Mouse (Mus musculus) kidney, postnatal 10 days (tissue): ENCODE results near the gene Esyt2.

Experiments used
- DNase-seq: peaks from one replicate; pipeline ENCODE4 v3.0.0; 2021; ENCODE audit warnings: mixed read lengths

Esyt2 gene

DNA sequence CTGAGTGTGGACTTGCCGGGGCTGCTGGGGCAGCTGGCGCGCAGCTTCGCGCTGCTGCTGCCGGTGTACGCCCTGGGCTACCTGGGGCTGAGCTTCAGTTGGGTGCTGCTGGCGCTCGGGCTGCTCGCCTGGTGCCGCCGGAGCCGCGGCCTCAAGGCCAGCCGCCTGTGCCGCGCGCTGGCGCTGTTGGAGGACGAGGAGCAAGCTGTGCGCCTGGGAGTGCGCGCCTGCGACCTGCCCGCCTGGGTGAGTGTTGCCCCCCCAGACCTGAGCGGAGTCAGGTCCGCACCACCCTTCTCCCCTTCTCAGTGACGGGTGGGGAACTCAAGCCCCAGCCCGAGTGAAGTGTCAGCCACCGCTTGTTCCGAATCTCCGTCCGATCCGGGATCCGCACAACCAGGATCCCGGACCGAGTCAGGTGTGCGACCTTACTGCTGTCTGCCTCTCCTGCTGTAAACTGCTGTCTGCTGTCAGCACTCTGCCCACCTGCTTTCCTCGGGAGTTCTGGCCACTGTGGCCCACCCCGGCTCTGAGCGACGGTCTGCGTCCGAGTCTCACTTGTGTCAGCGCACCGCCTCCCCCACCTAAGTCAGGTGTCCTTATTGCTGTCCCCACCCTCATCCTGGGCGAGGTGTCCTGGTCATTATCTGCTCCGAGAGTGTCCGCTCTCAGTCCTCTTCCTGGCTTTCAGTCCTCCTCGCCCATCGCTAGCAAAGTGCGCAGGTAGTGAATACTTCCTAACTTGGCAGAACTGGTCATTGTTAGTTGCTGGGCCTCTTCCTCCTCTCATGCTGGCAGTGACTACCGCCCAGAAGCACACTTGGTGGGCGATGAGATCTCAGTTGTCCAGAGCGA lies 658 bp downstream of the Esyt2 start:
- peak; percentile 69 for DNase-seq

DNA sequence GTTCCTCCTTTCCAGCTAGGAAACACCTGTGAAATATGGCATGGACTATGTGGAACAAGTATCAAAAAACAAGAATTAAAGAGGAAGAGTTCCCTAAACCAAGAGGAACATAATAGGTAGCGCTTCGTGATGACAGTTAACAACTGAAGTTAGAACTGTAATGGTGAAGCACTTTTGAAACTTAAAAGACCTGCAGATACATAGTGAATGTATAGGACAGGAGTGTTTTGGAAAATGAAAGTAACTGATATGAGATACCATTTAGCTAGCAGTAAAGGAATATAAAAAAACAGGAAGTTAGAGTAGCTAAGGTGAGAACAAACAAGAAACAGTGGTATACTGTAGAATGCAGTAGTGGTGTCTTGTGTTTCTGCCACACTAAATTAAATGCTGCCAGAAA lies 1.9 kb downstream of the Esyt2 start:
- DNase-seq = no peak

DNA sequence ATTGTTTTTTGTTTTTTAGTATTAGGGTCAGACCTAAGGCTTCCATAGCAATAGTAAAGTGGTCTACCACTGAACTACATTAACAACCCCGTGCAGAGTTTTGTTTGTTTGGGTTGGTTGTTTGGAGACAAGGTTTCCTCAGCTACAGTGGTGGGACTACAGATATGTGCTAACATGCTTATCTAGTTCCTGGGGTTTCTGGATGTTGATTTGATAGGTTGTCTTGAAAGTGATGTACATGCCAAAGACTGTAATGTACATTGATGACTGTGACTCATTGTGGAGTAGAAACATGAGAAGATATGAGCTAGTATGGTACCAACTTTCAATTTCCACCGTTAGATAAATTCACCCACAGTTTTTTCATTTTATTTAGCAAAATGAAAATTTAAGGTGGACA lies 2.5 kb downstream of the Esyt2 start:
- no peak for DNase-seq

DNA sequence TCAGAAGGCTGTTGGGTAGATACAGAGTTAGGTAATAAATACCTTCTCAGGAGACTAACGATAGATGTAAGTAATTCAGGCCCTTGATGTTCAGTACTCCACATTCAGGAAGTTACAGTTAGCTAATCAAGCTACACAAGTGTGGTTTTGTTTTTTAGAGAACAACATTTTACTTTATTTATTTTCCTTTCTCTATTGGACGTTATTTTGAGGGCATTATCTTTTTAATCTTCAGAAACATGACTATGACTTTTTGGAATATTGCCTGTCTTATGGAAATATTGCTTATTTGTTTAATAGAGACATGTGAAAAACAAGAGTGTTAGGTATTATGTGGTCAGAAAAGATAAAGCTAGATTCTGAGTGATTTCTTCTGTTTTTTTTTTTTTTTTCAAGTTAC lies 12.2 kb downstream of the Esyt2 start:
- no peak for DNase-seq

DNA sequence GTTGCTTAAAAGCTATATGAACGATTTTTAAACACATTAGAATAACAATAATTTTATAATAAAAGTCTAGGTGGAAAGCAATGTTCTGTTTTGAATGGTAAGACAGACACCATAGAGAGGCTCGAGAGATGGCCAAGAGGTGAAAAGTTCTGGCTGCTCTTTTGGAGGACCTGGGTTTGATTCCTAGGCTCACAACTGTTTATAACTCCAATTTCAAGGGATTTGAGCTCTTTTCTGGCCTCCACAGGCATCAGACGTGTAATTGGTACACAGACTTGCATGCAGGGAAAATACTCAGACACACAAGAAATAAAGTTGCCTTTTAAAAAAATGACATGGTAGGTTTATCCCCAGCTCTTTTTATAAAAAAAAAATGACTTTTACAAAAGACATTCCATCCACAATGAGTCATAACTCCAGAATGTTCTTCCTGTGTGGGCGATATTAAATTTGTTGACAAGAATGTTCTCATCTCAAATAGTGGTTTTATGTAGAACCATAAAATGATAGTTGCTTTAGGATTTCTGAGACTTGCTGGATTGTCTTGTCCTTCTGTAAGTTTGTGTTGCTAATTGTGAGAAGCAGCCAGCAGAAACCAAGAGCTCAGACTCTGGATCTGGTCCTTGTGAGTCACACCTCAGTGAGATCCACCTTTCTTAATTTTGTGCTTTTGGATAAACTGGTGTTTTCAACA lies 12.8 kb downstream of the Esyt2 start:
- no peak for DNase-seq

DNA sequence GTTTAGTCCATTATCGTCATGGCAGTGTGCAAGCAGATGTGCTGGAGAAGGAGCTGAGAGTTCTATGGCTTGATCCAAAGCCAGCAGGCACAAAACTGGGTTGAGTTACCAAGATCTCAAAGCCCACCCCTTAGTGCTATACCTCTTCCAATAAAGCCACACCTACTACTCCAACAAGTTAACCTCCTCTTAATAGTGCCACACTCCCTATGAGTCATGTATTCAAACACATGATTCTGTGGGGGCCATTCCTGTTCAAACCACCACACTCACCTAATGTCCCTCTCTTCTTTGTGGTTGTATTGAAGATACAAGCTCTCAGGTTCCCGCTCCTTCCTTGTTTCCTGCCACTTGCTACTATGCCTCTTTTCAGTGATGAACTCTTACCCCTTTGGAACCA lies 18.9 kb downstream of the Esyt2 start:
- DNase-seq = no peak

DNA sequence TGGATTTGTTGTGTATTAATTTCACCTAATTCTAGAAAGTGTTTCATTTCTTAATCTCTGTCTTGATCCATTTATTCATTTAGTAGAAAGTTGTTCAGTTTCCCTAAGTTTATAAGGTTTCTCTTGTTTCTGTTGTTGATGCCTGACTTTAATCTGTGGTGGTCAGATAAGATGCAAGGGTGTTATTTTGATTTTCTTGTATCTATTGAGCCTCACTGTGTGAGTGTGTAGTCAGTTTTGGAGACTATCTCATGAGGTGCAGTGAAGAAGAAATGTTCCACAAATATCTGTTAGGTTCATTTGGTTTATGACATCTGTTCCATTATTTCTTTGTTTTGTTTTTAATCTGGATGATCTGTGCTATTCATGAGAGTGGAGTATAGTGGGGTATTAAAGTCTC lies 21.2 kb downstream of the Esyt2 start:
- DNase-seq = no peak

DNA sequence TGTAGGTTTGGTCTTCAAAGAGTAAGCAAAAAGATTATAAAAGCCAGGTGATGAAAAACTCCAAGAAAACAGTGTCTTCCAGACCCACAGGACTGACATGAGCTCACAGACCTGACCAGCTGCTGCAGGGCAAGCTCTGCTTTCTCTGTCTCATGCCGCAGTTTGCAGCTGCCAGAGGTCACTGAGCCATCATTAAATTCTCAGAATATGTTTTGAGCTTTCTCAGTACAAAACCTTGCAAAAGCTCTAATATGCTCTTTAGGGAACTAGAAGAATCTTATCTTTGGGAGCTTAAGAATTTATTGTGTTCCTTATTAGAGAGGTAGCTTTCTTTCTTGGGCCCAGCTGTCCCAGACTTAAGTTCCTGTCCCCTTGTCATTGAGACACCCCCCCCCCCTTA lies 25.0 kb downstream of the Esyt2 start:
- peak; percentile 45 for DNase-seq

DNA sequence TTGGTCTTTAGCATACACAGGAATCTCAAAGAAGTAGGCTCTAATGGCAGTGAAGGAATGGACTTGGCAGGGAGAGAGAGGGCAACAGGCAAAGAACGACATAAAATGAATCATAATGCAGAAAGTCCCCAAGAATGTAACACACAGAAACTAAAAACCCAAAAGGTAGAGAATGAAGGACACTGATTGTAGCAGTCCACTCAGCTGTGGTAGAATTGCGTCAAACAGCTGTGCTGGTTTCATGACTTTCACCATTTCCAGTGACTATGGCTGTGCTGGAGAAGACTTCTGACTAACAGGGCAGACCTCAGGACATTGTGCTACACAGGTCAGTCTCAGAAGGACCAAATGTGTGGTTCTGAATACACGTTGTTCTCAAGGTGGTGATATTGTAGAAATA lies 26.9 kb downstream of the Esyt2 start:
- DNase-seq = no peak

DNA sequence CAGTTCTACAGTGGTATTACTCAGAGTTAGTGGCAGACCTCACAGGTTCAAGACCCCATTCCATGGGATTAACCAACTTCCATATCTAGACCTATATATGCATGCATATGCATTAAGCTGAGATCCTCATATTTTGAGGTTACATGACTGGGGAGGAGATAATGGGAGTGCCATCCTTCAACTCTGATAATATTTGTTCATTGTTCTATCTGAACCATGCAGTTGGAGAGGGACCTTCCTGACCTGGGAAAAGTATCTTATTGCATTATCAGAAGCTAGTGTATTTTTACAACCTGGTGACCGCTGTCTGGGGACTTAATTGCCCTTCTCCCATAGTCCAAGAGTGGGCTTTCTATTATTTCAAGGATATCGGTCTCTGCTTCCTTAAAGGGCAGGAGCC lies 27.6 kb downstream of the Esyt2 start:
- no peak for DNase-seq

DNA sequence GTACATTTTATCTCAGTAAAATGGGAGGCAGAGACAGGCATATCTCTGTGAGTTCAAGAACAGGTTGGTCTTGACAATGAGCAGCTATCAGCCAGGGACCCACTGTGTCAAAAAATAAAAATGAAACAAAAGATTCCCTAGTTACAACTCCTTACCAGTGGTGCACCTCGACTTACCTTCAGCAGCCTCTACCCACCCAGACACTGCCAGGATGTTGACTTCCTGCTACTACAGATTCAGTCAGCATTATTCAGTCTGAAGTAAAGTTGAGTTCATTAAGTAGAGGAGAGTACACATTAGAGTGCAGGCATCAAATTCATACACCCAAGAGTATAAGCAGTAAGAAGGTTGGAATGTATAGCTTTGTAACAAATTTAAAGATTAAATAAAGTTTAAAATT lies 32.8 kb downstream of the Esyt2 start:
- DNase-seq = no peak

DNA sequence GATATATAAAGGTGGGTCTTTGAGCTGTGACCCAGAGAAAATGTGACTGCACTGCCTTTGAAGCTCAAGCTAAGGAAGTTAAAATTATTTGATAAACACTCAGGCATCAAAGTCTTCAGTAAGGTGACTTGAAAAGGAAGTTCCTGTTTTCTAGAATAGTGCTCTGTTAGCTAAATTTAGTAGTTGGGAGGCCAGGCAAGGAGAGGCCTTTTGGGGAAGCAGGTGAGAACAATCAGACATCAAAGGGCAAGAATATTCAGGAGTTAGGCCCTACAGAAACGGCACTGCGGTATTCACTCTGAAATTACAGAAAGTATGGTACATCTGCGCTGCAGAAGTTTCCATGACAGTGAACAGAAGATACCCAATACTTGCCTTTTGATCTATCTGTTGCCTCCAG lies 34.5 kb downstream of the Esyt2 start:
- DNase-seq = no peak

DNA sequence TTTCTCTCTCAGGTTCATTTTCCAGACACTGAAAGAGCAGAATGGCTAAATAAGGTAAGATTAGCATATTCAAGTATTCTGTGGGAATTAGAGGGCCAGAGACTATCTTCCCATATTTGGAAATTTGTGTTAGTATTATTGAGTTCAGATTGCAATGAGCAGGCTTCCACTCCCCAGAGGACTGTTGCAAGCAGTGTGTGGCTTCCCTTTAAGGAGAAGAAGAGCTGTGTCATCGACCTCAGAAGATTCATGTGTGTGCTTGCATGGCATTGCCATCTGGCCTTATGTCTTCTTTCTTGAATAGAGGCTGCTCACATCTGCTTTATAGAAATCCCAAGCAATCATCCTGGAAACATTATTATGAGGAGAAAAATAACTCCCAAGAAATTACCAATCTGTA lies 36.8 kb downstream of the Esyt2 start:
- DNase-seq = no peak

DNA sequence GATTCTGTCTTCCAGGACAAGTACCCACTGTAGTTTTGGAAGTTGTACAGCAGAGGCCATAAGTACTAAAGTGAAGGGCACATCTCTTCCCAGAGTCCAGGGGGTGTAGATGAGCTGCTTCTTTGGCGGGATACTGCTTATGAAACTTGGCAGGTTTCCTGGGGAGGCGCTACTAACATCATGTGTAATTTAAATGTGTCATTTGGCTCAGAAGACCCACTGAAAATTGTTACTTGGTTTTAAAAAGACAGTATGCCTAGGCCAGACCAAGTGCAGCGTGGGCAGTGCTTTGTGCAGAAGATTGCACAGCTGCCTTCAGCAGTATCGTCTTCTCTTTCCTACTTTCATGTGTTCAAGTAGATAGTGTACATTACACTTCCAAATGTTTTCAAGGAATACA lies 44.5 kb downstream of the Esyt2 start:
- DNase-seq = peak; percentile 47

DNA sequence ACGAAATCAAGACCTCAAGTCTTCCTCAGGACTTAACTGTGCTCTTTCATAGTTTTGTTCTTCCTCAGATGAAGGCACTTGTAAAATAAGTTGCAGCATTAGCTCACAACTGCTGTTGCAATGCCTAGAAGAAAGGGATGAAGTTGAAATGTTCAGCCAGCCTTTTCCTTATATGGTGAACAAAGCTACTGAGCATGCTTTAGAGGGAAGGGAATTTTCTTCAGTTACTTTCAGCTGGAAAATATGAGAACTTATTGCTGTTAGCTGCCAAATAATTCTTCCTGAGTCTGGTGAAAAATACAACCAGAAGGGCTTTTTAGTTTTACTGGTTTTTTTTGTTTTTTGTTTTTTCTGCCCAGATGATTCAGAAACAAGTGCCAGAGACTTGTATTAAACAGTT lies 45.2 kb downstream of the Esyt2 start:
- no peak for DNase-seq

DNA sequence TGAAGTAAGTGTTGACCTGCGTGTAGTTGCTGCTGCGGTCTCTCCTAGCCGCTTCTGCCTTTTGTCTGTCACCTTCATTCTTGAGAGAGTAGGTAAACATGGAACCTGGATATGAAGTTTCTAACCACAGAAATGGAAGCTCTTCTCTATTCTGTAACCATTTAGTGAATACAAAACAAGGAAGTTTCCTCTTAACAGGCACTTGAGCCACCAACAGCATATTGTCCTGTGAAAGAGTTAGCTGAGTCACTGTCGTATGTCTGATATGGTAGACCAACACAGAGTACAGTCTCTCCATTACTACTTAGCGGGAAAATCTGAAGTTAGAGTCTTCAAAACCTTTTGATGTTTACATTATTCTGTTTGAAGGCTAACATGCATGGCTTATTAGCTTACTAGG lies 53.3 kb downstream of the Esyt2 start:
- no peak for DNase-seq

DNA sequence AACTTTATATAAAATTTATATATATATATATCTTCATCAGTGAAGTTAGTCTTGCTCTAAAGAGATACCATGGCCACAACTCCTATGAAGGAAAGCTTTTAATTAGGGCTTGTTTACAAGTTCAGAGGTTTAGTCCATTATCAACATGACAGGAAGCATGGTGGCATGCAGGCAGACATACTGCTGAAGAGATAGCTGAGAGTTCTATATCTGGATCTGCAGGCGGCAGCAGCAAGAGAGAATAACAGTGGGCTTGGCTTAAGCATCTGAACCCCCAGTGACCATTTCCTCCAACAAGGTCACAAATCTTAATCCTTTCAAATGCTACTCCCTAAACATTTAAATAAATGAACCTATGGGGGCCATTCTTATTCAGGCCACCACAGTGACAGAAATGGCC lies 59.2 kb downstream of the Esyt2 start:
- no peak for DNase-seq

DNA sequence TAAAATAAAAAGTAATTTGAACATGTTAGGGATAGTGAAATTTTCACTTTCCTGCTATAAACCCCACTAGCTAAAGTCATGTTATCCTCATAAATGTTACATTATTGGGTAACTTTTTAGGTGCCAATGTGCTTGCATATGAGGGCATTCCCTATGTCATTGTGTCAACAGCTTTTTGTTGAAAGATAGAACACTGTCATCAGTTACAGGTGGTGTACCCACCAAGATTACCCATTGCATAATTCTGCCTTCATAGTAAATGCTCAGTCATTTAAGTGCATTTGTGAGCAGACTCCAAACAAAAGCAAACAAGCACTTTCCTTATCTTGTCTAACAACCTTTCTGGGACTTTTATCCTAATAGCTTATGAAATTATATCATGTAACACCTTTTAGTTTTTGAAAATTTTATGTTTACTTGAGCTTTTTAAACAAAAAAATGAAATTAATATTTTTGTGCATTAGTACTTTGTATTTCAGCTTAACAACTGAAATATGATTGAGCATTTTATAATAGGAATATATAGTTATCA lies 67.8 kb downstream of the Esyt2 start:
- DNase-seq = no peak

DNA sequence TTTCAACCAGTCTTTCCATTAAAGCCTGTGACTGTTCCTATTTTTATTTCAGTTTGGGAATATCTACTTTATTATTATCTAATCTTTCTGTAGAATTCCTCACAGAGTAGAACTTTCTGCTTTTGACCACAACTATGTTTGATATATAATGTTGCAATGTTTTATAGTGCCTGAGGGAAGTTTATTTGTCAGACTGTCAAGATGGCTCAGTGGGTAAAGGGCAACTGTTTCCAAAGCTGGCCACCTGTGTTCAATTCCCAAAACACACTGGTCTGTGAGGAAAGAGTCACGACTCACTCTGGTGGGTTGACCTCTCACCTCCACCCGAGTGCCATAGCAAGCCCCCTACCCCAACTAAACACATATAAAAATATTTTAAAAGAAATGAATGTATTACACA lies 68.4 kb downstream of the Esyt2 start:
- DNase-seq = no peak

DNA sequence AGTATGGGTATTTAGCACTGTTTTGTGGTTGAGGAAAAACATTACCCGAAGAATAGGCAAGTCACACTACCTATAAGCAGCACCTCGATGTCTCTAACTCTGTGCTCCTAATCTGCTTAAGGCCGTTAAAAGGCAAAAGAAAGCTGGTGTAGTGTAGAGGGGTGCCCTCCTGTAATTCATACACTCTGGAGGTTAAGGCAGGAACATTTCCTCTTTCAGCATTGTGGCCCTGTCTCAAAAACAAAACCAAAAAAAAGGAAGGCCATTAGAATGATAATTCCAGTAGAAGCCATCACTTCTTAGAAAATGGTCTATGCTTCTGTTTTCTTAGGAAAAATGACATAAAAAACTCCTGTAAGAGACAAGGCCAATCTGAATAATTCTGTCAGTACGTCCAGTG lies 70.0 kb downstream of the Esyt2 start:
- DNase-seq = no peak

DNA sequence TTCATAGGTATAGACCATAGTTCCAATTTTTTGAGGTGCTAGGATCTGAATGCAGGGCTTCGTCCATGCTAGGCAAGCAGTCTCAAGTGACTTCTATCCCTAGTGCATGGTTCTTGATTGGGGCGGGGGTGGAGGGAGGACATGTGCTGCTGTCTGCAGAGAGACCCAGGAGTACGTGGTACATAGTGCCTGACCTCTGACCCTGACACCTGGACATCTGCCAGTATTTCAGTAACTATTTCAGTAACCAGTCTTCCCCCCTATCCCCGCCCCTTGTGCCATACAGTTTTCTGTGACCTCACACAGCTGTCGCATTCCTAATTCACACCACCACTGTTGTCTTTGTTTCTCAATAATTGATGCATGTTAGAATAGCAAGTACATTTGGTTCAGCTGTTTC lies 71.4 kb downstream of the Esyt2 start:
- DNase-seq = peak; percentile 9

DNA sequence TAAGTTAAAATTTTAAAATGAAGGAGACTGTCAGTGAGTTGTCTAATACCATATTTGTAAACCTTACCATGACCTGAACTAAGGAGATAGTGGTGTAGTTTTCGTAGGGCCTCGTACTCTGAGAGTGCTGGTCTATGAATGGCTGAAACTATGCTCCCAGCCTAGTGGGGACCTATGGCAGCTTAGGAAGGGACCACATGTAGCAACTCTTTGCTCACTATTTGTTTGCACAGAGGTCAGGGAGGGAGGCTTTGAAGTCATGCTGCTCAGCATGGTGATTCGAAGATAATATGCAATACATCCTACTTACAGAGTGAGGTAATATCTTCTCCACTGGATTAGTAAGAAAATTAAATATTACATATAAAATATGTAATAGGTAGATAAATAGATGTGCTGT lies 73.7 kb downstream of the Esyt2 start:
- DNase-seq = no peak

DNA sequence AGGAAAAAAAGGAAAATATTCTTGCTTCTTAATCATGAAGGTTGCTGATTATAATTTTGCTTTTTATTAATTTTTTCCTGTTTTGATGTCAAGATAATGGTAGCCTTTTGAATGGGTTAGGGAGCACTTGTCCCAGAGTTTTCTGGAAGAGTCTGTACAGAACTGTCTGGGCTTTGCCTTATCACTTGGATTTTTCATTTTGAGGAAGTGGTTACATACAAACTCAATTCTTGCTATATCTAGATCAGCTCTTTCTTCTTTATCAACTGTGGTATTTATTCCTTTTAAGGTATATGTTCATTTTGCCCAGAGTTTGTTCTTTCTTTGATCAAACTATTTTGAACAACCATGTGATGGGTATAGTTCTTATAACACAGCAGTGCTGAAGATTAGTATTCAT lies 81.1 kb downstream of the Esyt2 start:
- DNase-seq = no peak

DNA sequence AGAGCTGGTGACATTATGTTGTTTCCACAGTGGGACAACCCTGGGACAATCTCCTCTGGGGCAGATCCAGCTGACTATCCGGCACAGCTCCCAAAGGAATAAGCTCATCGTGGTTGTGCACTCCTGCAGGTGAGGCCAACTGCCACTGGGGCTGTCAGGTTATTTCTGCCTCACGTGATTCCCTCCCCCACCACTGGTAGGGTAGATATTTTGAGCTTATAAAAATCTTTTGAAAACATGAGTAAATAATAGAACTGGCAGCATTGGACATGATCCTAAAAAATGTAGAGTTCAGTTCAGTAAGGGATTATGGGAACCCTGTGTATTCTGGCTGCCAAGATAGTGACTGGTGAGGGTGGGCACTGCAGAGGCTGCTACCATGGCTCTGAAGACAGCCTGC lies 85.9 kb downstream of the Esyt2 start:
- no peak for DNase-seq

DNA sequence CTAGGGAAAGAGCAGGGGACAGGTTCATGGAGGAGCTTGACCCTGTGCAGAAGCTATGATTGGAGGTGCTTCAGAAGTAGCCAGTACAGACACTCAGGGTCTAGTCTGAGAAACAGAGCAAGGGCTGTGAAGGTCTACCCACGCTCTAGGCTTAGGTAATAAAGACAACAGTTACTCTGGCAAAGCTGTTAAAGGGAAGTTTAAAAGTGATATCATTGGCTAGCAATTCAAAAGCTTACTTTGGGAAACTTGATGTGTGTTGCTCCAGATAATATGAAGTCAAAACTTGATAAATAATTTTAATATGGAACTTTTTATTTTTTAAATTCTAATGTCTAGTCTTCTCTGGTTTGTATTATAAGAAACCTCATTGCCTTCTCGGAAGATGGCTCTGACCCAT lies 86.3 kb downstream of the Esyt2 start:
- no peak for DNase-seq
